Mouse (Mus musculus): Measurements from ENCODE around the gene Palm2. TPM values are rescaled to one million over a fixed set of nuclear protein-coding genes. Genes with fewer than 3 reads are reported as not detected.

The Palm2 gene
- total RNA-seq, 2 experiments from 2014 or later, result 12.9 to 13.7 TPM

GRCm38 (mm10) chr4:57611303-57612077 lies 177.4 kb downstream of the Palm2 start:
- no peak for DNase-seq (ENCODE audit: low spot score in 2 of 2)

GRCm38 (mm10) chr4:57612716-57613115 lies 178.7 kb downstream of the Palm2 start:
- DNase-seq (ENCODE audit: low spot score in 2 of 2), result no peak

GRCm38 (mm10) chr4:57614686-57615085 lies 180.6 kb downstream of the Palm2 start:
- DNase-seq (ENCODE audit: low spot score in 2 of 2), result no peak

DNA sequence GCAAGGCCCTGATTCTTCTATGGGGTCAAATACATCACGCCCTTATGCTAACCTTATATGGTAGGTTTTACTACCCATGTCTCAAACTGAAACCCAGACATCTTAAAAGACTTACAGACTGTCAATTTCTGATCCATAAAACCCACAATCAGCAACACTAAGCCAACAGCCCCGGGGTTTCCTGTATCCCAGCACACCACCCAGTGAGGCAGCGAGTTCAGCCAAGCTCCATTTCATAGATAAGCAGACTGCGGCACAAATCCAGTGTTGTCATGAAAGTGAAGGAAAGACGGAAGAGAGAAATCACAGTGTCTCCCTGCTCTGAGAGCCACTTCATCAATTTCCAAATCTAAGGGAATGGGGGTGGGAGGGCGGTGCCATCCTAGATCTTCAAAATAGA lies 184.7 kb downstream of the Palm2 start:
- DNase-seq (ENCODE audit: low spot score in 2 of 2), result no peak

DNA sequence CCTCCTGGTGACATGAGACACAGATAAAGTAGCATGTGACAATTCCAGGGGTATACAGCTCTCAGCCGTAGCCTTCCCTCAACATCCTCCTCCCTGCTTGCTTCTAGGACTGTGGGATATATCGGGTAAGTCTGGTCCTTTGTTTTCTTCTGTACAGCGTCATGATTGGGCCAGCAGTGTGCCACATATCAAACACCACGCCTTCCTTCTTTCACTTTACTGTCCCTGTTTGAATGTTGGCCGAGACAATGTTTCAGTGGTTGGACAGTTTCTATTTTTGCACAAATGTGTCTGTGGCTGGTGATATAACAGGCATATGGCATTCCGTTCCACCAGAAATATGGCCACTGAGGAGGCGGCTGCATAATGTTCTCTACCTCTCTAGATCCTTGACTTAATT lies 188.8 kb downstream of the Palm2 start:
- no peak for DNase-seq (ENCODE audit: low spot score in 2 of 2)

GRCm38 (mm10) chr4:57624819-57625218 lies 190.8 kb downstream of the Palm2 start:
- no peak for DNase-seq (ENCODE audit: low spot score in 2 of 2)

DNA sequence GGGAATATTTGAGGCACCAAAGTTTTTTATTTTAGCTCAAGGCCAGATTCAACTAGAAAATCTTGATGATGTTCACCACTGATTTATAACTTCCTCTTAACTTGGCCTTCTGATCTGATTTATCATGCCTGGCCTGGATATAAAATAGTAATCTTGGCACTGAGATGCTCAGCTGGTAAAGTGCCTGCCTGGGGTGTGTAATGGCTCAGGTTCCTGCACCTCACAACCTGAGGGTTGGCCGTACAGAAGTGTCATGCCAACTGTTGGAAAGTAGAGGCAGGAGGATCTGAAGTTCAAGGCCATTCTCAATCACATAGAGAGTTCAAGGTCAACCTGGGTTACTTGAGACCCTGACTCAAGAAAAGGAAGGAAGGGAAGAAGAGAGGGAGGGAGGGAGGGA lies 191.3 kb downstream of the Palm2 start:
- no peak for DNase-seq (ENCODE audit: low spot score in 2 of 2)

GRCm38 (mm10) chr4:57625756-57626155 lies 191.7 kb downstream of the Palm2 start:
- DNase-seq (ENCODE audit: low spot score in 2 of 2), result no peak

- no peak for DNase-seq (ENCODE audit: low spot score in 2 of 2)
Measured at GRCm38 (mm10) chr4:57626921-57627320, 192.9 kb downstream of the Palm2 start.

GRCm38 (mm10) chr4:57632386-57632785 lies 198.3 kb downstream of the Palm2 start:
- no peak for DNase-seq (ENCODE audit: low spot score in 2 of 2)

GRCm38 (mm10) chr4:57633052-57633451 lies 199.0 kb downstream of the Palm2 start:
- DNase-seq (ENCODE audit: low spot score in 2 of 2), result no peak

DNA sequence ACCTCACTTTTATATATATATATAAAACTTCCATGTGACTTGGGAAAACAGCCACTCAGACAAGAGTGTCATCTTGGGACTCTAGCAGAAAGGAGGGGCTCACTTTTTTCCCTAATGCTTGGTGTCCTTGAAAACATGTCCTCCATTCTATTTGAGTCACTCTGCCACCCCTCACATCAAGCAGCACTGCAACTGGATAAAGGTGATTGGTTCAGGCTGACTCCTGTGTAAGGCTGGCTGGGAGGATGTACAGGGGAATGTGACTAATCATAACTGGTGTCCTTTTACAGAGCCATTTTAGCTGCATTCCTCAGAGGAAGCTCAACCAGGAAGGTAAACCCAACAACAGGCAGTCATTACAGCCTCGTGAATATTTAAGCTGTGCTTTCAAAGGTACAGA lies 200.9 kb downstream of the Palm2 start:
- DNase-seq (ENCODE audit: low spot score in 2 of 2), result no peak

DNA sequence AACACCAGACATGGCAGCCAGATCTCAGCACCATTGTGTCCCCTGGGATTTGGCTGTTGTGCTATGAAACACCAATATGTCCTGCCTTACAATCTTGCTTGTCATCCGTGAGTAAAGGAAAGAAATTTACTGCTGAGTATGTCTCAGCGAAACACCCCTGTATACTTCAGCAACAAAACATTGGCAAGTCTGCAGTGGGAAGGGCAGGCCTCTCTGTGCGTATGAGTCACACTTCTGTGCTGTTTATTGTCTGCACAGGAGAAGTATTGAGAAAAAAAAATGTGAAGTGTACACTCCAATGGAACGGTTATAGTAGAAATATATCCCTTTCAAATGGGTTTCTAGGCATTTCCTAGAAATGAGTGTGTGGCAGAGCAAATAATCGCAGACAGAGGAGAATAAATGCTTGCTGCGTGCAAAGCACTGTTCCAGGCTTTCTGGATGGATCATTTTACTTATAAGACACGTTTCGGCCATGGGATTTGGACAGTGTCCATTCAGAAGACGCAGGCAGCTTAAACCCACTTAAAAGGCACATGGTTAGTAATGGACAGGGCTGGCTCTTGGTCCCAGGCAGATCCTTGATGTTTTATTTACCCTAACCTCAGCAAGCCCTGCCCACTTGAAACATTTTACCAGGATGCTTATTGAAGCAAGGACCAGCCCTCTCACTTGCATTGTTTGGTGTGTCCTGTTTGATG lies 202.9 kb downstream of the Palm2 start:
- no peak for DNase-seq (ENCODE audit: low spot score in 2 of 2)

GRCm38 (mm10) chr4:57637636-57638386 lies 203.8 kb downstream of the Palm2 start:
- DNase-seq (ENCODE audit: low spot score in 2 of 2), result no peak

- no peak for DNase-seq (ENCODE audit: low spot score in 2 of 2)
Measured at GRCm38 (mm10) chr4:57638941-57639340, 204.9 kb downstream of the Palm2 start.

GRCm38 (mm10) chr4:57640222-57640621 lies 206.2 kb downstream of the Palm2 start:
- no peak for DNase-seq (ENCODE audit: low spot score in 2 of 2)

DNA sequence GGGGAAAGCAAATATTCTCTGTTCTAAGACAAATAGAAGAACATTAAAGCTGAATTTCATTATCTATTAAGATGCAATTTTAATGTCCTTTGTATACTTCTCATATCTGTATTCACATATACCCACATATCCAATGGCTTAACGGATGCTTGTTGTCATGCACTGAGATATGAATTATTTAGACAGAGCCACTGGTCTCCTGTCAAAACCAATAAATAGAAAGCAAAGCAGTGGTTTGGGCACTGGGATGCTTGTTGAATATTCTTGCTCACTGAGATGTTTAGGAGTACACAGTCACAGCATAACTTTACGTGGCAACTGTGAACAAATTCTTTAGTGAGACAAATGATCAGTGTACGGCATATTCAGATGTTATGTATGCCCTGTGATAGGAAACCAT lies 206.9 kb downstream of the Palm2 start:
- DNase-seq (ENCODE audit: low spot score in 2 of 2), result no peak

- no peak for DNase-seq (ENCODE audit: low spot score in 2 of 2)
Measured at GRCm38 (mm10) chr4:57650994-57651393, 216.9 kb downstream of the Palm2 start.

GRCm38 (mm10) chr4:57651547-57651946 lies 217.5 kb downstream of the Palm2 start:
- no peak for DNase-seq (ENCODE audit: low spot score in 2 of 2)

GRCm38 (mm10) chr4:57652185-57652904 lies 218.3 kb downstream of the Palm2 start:
- no peak for DNase-seq (ENCODE audit: low spot score in 2 of 2)

- no peak for DNase-seq (ENCODE audit: low spot score in 2 of 2)
Measured at GRCm38 (mm10) chr4:57655966-57656365, 221.9 kb downstream of the Palm2 start.
